Mouse (Mus musculus): ENCODE results near the gene Kat2a.
"Not testable (repeated sequence)": the region's sequence is repeated elsewhere in the genome, so short reads cannot be mapped to it uniquely, and the experiment has no call there.

The Kat2a gene

GRCm38 (mm10) chr11:100681826-100682225 lies 30.4 kb downstream of the Kat2a start:
- no peak for DNase-seq (ENCODE audit: extremely low read depth, insufficient read length, low spot score)

GRCm38 (mm10) chr11:100677810-100678209 lies 34.5 kb downstream of the Kat2a start:
- no peak for DNase-seq (ENCODE audit: extremely low read depth, insufficient read length, low spot score)

GRCm38 (mm10) chr11:100673169-100673568 lies 39.1 kb downstream of the Kat2a start:
- no peak for DNase-seq (ENCODE audit: extremely low read depth, insufficient read length, low spot score)

GRCm38 (mm10) chr11:100671956-100672355 lies 40.3 kb downstream of the Kat2a start:
- no peak for DNase-seq (ENCODE audit: extremely low read depth, insufficient read length, low spot score)

- DNase-seq (ENCODE audit: extremely low read depth, insufficient read length, low spot score) = no peak
These were observed 41.2 kb downstream of the Kat2a start for GRCm38 (mm10) chr11:100671049-100671448.

GRCm38 (mm10) chr11:100659806-100660205 lies 52.5 kb downstream of the Kat2a start:
- no peak for DNase-seq (ENCODE audit: extremely low read depth, insufficient read length, low spot score)

- DNase-seq (ENCODE audit: extremely low read depth, insufficient read length, low spot score) = no peak
These were observed 55.8 kb downstream of the Kat2a start for GRCm38 (mm10) chr11:100656458-100656857.

GRCm38 (mm10) chr11:100655589-100655988 lies 56.7 kb downstream of the Kat2a start:
- DNase-seq (ENCODE audit: extremely low read depth, insufficient read length, low spot score) = not testable (repeated sequence)

All from 3134 (cell line).